Mouse (Mus musculus) right cerebral cortex, adult 2 months (tissue): ENCODE results near the gene Msrb2.

ENCODE experiments used
- DNase-seq, 2 experiments: peaks; one replicate each; pipeline ENCODE4 v3.0.0; 2021 to 2022; ENCODE audit warnings: low spot score in 2 of 2

The Msrb2 gene

DNA sequence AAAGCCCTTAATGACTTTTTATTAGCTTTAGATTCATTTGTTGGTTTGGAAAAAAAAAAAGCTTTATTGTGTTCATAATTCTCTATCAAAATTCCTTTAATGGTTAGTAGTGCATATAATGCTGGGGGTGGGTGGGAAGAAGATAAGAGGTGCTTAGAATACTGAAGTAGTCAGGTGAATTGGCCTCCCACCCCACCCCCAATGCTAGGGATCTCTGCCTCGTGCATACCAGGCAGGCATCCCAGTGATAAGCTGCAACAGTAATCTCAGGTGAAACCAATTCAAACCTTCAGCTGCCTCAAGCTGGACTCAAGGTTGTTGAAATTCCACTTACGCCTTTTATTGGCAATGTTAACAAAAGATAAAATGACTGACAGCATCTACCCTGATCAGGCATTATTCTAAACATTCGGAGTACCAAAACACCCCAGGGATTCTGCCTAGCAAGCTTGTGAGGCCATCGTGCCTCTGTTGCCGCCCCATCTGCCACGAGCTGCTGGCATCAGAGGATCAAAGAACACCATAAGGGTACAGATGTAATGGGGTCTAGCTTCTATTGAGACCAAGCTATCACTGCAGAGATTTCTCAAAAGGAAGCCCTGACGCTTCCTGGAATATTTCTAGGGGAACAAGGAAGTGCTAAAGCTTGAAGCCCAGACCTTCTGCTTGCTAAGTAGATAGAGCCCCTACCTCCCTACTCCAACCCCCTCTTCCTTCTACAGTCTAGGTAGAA, 19.3 kb downstream of the Msrb2 start:
- DNase-seq: no peak

DNA sequence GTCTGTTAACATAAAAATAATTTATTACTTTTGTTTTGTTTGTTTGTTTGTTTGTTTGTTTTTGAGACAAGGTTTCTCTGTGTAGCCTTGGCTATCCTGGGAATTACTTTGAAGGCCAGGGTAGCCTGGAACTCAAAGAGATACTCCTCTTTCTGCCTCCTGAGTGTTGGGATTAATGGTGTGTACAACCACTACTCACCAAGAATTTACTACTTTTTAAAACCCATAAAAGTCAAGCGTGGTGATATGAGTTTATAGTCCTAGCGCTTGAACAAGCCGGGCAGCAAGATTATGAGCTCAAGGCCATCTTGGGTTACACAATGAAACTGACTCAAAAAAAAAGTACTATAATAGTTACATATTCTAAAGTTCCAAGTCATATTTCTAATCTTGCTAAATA, 20.4 kb downstream of the Msrb2 start:
- DNase-seq: no peak

DNA sequence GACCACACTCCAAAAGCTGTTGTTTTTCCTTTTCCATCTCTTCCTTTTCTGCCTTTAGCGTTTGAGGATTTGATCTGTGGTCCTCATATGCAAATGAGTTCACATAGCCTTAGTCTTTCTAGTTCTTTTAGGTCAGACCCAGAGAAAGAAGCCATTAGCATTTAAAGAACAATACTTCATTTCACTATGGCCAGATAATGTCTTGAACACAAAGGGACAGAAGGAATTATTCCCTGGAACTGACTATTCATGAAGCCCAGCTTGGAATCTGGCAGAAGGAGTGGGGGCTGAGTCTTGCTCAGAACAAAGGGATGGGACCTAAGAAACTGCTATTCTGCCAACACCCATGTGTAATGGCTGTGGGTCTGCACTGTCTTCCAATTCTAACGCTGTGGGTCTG, 21.6 kb downstream of the Msrb2 start:
- no peak for DNase-seq

DNA sequence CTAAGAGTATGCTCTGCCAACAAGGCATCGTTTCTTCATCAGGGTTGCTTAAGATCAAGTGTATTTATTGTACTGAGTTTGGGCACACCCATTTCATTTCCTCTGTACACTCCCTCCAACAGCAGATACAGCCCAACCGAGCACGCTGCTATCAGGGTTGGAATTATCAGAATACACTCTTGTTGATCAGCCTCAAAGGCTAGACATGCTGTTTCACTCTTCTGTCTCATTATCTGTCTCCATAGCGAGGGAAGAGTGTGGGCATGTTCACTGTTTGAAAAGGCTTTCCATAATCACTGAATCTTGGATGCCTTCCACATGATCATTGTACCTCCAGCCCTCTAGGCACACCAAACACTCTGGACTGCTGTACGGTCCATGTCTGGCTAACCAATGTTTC, 34.2 kb downstream of the Msrb2 start:
- no peak for DNase-seq

DNA sequence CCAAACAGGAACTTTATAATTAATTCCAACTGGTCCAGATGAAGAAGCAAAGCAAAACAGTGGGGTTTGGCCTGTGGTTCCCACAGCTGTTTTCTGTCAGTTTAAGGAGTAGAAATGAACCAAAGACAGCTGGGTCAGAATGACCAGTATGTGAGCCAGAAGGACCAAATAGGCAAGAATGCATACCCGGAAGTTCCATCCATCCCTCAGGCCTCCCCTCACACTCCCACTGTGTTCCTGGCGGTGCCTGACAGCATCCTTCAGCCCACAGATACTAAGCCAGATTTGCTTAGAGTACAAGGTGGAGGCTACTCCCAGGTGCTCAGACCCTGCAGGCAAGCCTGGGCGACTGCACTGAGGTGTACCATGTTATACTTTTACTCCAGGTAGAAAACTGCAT, 35.3 kb downstream of the Msrb2 start:
- no peak for DNase-seq

DNA sequence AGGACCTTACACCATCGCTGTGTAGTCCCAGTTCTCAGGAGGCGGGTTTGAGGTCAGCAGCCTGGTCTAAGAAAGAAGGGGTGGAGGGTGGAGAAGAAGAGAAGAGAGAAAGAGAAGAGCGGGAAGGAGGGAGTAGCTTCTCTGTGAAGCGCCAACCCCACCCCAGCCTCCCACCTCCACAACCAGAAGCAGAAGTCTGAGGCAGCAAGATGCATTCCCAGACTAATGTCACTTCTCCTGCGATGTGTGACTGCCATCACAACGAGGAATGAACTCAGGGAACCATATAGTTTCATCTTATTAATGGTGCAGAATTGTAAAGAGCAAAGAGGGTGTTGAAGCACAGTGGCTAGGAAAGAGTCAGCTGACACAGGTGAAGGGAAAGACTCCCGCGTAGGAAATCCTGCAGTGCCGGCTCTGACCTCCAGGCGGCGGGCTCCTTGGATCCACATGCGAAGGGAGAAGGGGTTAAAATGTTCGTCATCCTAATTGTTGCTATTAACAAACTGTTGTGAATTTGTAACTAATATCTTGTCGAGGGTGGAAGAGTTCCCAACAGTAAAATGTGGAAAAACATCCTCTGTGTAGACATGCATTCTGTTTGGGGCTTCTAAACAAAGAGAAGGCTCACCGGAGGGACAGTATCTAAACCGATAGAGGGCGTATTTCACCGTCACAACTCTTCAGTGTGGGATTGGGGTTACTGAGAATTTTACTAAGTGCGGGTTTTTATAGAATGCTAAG, 43.2 kb downstream of the Msrb2 start:
- DNase-seq: peak; percentile 75 to 81

DNA sequence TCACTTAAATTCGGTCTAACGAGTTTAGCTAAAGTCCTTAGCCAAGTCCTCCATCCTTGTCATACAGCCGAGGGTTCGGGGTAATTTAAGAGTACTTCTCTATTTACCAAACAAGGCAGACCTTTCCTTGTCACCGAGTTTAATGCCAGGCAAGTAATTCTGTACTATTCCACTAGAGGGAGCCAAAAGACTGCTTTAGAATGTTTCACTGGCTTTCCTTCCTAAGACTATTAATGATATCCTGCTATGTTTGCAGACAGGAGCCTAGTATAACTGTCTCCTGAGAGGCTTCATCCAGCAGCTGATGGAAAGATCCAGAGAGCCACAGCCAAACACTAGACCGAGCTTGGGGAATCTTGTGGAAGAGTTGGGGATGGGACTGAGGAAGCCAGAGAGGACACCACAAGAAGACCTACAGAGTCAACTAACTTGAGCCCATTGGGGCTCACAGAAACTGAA, 43.9 kb downstream of the Msrb2 start:
- DNase-seq: peak; percentile 40 to 69

DNA sequence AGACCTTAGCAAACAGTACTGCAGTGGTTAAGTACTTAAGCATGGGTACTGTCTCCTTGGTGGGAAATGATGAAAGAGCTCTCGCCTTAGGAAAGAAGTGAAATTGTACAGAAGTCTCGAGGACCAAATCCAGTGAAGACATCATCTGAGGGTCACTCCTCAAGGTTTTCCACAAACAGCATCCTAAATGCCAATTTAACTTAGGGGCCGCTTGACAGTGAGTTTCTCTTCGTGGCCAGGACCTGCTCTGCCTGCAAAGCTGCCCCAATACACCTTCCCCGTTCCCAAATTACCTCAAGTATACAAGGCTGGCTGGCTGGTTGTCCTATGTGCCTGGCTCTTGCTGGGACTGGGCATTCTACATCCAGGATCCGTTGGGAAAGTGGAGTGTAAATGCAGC, 44.8 kb downstream of the Msrb2 start:
- no peak for DNase-seq

DNA sequence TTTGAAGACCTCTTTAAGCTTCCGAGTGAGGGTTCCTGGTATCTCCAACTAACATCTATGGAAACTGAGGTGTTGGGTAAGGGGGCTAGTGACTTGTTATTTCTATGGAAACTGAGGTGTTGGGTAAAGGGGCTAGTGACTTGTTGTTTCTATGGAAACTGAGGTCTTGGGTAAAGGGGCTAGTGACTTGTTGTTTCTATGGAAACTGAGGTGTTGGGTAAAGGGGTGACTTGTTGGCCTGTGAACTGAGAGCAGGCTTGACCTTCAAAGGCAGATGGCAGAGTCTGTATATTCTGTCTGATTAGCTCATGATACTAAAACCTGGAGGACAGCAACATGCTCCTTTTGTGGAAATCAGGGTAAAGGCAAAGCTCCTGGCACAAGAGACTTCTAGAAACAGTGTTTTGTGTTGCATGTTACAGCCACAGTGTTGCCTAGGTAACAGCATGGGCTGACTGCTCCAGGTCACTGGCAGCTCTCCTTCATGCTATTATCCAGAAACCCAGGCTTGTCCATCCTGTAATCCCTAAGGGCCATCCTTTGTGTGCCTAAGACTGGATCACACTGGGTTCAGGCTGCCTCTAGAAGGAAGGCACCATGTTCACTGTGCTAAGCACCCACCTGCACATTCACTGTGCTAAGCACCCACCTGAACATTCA, 48.6 kb downstream of the Msrb2 start:
- DNase-seq: no peak

DNA sequence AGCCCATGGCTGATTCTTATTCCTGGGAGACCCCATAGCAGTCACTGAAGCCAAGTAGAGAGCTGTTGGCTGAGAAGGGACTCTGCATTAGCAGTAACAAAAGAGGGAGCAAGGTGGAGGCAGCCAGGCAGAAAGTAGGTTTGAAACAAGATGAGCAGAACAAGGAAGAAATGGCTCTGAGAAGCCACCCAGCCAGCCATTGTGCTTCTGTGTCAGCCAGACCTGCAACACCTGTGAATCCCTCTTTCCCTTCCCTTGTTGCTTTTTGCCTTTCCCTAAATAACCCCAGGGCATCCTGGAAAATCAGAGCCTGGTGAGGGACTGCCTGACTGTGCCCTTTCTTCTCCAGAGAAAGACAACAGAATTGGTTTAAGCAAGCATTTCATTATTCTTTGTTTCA, 51.0 kb downstream of the Msrb2 start:
- DNase-seq: no peak

DNA sequence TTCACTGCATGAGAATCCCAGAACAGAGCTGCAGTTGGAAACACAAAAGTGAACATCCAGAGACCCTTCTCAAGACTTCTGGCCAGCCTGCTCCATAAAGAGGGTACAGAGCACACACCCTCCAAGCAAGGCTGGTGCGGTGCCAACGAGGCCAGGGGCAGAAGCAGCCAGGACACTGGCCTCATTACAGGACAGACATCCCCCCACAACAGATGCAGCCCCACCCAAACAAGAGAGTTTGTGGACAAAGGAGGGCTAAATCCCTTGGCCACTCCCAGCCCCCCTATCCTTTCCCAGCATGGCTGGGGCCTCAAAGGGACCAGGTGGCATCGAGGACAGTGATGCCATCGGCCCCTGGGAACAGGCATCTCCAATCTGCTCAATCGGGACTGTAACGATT, 51.8 kb downstream of the Msrb2 start:
- DNase-seq: no peak

DNA sequence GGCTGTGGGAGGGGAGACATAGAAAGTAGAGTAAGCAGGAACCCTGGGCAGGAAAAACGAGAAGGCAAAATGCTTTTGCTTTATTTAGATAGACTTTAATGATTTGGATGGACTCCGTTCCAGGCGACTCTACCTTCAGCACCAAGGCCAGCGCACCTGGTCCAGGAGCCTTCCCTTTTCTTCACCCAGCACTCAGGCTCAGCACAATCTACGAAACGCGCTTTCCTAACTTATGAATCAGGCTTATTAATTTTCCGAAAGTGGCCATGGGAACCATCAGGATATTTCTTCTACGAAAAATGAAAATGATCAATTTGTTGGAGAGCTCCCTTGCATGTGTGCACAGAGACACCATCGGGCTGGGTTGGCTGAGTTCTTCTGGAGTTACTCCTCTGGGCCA, 57.8 kb downstream of the Msrb2 start:
- no peak for DNase-seq

DNA sequence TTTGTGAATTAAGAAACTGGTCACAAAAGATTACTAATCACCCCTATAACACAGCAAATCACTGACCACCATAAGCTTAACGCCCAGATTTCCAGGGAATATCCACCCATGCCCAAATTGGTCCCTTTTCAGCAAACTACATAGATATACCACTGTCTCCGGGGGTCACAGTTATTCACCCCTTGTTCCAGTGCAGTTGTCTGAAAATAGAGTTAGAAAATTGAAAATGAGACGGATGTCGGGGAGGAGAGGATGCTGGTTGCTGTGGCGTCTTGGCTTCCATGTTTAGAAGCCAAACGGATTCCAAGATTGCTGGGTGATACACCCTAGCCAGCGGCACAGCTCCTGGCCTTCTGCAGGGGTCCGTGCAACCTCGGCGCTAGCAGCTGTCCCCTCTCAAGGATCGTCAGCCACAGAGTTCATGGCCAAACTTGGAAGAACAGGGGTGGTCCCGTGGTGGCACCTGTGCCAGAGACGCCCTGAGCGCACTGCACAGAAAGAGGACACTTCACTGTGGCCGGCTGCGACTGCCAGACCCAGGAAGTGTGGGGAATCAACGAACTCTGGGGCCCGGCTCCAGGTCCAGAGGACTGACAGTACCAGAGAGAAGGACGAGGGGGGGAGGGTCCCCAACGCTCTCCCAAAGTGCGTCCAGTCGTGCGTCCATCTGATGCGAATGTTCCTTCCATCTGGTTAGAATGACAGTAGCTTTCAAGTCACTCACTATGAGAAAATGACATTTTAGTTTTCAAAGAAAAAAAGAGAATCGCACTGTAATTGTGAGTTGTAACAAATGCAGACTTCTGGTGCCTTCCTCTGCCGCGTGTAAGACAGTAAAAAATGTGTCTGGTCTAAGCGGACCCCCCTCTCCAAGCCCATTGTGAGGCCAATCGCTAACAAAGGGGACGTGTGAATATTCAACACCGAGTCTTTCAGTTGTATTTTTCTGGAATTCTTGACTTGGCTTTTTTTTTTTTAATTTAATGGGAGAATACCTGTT, 58.8 kb downstream of the Msrb2 start:
- DNase-seq: no peak

DNA sequence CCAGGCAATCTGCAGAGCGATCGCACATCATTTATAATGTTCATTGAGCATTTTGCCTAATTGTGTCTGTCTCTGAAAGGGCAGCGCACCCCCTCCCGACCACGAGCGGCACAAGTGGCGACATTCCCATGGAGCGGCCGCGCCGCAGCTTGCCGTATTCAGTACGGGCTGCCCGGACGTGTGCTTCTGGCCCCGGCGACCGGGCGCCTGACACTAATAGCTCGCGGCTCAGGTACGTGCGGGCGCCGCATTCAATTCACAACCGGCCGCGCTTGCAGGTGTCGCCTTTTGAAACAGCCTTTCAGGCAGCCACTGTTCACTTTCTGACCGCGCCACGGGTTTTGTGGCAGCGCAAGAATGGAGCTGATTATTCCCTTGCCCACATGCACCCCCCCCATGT, 59.5 kb downstream of the Msrb2 start:
- DNase-seq: no peak

DNA sequence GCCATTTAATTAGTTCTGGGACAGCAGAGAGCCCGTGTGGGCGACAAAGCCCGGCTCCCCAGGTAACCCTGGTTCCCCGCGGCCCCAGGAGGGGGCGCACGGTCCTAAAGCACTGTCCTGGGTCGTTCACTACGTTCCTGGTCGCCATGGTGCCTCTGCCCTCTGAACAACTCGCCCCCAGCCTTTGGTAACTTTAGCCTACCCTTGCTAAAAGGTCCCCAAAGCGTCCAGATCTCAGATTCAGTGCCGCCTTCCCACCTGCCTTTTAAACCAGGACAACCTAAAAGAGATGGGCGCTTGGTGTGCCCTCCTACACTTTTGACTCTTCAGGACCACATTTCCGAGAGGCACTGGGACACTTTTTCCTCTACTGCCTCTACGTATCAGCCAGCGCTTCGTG, 59.9 kb downstream of the Msrb2 start:
- no peak for DNase-seq

DNA sequence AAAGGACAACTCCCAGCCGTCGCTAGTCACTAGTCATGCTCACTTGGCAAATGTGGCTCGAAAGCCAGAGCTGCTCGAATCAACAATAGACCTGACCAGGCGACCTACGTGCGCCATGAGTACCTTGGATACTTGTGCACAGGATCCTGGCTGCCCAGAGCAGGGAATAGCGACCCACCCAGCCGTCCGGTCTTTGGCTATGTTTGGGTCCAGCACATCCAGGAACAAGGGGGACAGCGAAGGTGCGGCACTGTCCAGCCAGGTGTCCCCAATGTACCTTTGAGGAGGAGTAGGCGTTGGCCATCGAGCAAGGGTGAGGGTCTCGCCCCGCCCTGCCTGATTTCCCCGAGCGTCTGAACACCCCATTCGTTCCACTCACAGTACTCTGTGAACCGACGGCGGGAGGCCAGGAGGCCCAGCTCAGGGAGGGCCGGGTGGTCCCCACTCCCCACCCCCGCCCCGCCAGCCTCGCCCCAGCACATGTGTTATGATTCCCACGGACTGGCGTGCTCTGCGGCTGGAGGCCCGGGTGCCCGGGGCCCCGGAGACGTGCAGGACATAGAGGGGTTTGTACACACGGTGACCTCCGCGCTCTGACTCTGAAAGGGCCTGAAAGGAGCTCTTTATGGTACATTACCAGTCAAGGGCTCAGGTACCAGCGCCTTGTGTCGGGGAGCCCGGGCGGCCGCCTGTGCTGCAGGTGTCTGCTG, 60.5 kb downstream of the Msrb2 start:
- no peak for DNase-seq

DNA sequence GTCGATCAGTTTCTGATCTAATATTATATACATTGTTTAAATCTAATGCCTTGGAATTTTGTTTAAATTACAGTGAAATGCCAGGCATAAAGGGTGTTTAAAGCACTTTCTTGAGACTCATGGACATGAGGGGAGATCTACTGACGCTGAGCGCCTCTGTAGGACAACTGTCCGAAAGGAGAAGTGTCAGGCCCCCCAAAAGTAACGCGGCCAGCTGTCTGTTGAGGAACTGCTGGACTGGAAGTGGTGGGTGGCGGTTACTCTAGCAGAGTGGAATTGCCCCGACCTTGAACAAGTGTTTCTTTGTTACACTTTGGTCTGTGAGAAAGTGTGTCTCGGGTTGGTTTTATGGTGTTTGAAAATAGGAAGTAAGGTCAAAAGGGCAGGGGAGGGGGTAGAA, 73.1 kb downstream of the Msrb2 start:
- no peak for DNase-seq
